Mouse (Mus musculus): ENCODE data around the gene Kif19a.
A peak's percentile ranks its signal among the peaks of the same experiment; 100 is the strongest.

Kif19a gene

DNA sequence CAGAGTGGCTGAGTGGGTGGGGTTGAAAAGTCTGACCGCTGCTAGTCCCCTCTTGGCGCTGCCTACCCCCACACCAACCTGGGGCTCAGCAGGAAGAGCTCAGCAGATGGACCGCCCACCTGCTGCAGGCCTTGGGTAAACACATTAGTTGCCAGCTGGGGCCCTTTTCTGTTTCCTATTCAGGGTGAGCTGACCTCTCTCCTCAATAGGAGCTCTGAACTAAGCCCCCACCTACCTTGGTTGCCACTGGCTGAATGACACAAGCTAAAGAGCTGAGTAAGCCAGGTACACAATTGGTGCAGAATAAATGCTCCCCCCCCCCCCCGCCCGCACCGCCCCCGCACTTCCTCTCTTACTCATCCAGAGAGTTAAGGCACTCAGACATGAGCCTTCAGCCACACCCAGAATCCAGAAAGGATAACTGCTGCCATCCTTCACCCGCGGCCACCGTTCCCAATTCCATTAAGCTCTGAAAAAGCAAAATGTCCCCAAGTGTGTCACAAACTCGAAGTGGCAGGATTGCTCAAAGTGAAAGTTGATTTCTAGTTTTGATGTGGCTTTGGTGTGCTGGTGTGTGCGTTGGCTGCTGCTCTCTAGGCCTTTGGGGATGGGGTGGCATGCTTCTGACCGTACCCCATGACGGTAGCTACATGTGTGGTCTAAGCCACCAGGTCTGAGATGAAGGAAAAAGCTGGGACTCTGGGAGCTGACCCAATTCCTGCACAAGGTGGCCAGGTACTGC is 42.7 kb downstream of the Kif19a start:
- peak; percentile 18 to 39 for DNase-seq (ENCODE audit: low spot score in 2 of 2)

DNA sequence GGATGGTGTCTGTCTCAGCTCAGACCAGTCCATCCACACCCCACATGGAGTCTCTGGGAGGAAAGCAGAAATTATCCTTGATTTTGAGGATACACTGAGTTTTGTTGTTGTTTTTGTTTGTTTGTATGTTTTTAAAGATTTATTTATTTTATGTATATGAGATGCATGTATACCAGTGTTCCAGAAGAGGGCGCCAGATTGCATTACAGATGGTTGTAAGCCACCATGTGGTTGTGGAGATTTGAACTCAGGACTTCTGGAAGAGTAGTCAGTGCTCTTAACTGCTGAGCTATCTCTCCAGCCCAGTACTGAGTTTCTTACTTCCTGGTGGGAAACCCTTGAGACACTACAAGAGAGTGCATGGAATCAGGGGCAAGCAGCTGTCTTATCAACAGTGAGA is 44.2 kb downstream of the Kif19a start:
- DNase-seq (ENCODE audit: low spot score in 2 of 2), result no peak

DNA sequence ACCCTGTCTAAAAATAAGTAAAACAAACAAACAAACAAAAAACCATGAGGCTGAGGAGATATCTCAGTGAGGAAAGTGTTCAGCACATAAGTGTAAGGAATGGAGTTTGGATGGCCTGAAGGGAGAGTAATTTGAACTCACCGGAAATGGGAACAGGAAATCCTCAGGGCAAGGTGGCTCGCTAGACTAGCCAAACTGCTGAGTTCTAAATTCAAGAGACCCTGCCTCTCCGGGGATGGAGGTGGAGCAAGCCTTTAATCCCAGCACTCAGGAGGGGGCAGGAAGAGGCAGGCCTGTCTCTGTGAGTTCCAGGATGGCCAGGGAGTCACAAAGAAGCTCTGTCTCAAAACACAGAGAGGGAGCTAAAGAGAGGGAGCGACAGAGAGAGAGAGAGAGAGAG is 45.2 kb downstream of the Kif19a start:
- no peak for DNase-seq (ENCODE audit: low spot score in 2 of 2)

DNA sequence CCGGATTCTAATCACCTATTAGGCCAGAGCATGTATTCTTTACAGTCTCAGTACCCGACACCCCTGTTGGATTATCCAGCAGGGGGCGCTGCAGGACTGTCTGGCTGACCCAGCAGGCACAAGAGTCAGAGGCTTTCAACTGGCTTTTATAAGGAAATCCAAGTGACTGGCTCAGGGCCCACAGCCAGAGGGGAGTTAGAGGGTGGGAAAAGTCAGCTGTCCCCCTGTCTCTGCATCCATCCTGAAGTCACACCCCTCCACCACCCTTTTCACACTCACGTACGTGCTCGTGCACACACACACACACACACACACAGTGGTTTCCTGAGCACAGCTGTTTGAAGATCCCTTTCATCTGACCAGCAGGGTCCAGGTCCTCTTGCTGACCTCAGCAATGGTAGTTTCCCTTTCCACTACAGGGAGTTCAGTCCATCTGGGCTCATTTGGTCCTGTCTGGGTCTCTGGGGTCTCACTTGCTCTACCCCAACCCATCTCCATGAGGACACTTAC is 47.6 kb downstream of the Kif19a start:
- peak; percentile 78 to 83 for DNase-seq (ENCODE audit: low spot score in 2 of 2)

DNA sequence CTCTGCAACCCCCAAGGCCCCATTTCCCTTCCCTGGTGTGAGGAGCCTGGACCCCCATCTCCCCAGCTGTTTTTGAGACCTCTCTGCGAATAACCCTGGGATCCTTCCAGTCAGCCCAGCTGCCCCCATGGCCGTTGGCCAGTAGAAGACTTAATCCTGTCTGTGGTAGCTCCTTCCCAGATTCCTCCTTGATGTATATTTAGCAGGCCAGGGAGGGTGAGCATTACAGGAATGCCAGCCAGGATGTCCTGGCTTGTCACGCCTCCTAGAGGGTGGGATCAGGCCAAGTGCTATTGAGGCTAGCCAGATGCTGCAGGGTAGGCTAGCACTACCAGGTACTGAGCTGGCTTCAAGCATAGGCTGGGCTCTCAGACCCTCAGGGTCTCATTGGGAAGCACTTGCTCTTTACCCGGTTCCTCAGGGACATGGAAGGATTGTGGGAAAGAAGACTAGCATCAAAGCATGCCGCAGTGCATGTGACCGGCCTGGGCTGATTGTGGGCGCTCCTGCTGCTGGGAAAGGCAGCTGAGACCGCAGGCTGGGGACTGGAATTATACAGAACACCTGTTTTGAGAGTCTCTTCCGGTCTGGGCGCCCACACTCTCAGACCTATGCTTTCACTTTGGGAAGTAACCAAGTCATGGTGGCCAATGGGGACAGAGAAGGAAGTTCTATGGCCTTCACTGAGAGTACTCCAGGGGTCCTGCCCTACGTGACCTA is 49.8 kb downstream of the Kif19a start:
- DNase-seq (ENCODE audit: low spot score in 2 of 2), result no peak

DNA sequence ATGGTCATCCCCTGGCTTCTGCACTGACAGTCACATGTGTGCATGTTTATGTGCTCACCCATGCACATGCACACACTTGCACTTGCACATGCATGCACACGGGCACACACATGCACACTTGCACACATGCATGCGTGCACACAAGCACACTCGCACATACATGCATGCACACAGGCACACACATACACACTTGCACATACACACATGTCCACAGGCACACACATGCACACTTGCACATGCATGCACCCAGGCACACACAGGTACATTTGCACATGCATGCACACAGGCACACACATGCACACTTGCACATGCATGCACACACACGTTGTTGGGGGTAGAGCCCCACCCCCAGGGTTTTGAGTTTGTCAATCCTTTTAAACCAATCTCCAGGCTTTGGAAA is 51.7 kb downstream of the Kif19a start:
- no peak for DNase-seq (ENCODE audit: low spot score in 2 of 2)

DNA sequence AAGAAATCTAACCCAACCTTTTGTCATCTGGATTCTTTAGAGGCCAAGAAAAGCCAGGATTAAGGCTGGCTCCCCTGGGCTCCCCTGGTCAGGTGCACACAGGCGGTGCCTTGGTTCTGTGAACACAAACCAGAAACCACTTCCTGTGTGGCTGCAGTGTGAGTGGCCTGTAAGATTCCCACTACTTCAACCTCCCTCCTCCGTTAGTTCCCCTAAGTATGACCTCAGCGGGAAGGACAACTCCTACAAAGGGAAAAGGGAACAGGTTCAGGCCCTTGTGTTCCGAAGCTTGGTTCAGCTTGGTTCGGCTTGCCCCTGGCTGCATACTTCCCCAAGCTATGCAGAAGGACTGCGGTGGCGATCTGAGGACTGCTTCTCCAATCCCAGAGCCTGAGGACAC is 53.0 kb downstream of the Kif19a start:
- peak; percentile 24 to 30 for DNase-seq (ENCODE audit: low spot score in 2 of 2)

DNA sequence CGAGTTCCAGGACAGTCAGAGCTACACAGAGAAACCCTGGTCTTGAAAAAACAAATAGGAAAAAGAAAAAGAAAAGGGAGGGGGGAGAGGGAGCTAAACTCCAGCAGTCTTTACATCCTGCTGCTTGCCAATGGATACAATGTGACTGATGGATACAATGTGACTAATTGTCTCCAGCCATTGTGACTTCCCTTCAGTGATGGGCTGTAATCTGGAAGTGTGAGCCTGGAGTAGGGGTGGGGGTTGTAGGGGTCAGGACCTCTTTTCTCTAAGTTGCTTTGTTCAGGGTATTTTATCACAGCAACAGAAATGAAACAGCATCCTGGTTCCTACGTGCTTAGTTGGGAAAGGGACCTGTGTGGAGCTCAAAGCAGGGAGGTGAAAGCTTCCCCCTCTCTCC is 53.9 kb downstream of the Kif19a start:
- DNase-seq (ENCODE audit: low spot score in 2 of 2), result no peak

DNA sequence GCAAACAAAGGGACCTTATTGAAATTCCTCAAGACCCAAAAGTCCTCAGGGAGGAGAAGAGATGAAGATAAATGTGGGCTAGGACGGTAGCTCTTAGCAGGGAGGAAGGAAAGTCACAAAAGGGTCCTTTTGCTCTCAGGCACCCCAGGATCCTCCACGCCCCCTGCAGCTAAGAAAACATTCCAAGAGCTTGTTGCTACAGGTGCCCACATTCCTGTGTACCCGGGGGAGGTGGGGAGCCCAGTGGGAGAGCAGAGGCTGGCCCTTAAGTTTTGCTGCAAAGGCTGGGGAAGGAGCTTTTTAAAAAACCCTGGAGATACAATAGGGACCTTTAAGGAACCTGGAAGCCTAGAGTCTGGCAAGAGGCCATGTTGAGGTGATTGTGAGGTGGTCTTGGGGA is 55.3 kb downstream of the Kif19a start:
- DNase-seq (ENCODE audit: low spot score in 2 of 2), result no peak

DNA sequence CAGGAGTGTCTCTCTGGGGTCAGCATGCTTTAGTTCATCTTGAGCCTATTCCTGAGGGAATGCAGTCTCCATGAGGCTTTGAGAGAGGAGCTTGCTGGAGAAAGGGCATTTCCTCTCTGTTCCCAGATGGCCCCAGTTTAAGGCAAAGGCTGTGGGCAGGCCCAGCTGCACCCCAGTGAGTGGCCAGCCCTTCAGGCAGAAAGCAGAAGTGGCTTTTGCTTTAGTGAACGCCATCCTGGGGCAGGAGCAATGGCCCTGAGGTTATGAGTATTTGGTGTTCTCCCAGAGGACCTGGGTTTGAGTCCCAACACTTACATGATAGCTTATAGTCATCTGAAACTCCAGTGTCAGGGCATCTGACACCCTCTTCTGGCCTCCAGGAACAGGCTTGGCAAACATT is 56.1 kb downstream of the Kif19a start:
- no peak for DNase-seq (ENCODE audit: low spot score in 2 of 2)

DNA sequence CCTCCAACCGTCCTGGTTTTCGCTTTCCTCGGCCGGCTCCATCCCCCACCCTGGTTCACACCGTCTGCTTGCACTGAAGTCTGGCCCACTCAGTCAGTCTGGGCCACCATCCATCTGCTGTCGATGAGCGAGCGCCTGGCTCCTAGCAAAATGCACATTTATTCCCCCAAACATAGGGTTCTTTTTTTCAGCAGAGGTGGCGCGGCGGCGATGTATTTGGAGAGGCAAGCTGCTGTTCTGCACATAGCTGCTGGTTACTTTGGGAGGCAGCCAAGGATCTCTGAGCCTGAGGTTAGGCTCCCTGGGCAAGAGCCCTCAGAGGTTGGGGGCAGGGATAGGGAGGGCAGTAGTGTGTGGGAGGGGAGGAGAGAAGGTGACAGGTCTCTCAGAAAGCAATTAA is 57.5 kb downstream of the Kif19a start:
- no peak for DNase-seq (ENCODE audit: low spot score in 2 of 2)

DNA sequence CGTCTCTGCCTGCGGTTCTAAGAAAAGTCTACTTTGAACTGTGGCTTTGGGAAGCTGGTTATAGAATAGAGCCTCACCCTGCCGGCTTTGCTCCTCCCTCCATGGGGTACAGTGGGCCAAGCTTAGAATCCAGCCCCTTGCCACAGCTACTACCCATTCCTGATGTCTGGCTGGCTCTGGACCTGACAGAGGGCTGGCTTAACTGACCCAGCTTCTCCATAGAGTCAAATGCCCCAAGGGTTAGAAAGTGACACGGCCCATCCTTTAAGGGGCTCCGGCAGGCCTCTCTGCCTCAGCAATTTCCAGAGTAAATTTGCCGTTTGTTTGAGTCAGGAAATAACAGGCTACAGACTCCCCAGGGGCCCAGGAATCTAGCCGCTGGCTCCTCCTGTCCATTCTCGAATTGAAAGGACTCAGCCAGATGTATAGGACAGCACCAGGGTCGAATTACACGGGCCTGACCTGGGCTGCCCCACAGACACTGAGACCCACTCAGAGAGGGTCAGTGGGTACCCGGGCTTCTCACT is 58.1 kb downstream of the Kif19a start:
- DNase-seq (ENCODE audit: low spot score in 2 of 2), result no peak

DNA sequence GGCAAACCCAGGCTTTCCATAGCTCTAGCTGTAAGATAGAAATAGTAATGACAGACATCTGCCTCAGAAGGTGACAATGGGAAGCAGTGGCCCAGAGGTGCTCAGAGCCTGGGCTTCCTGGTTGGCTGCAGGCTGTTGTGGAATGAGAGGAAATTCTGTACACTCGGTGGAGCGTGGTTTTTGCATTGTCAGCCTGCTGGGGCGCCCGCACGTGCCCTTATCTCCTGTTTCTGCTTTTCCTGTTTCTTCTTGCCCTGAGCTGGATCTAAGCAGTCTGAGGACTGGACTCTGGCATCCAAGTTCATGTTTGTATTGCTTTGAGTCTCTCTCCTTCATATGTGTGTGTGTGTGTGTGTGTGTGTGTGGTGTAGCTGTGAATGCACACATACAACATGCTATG is 61.5 kb downstream of the Kif19a start:
- DNase-seq (ENCODE audit: low spot score in 2 of 2), result no peak

DNA sequence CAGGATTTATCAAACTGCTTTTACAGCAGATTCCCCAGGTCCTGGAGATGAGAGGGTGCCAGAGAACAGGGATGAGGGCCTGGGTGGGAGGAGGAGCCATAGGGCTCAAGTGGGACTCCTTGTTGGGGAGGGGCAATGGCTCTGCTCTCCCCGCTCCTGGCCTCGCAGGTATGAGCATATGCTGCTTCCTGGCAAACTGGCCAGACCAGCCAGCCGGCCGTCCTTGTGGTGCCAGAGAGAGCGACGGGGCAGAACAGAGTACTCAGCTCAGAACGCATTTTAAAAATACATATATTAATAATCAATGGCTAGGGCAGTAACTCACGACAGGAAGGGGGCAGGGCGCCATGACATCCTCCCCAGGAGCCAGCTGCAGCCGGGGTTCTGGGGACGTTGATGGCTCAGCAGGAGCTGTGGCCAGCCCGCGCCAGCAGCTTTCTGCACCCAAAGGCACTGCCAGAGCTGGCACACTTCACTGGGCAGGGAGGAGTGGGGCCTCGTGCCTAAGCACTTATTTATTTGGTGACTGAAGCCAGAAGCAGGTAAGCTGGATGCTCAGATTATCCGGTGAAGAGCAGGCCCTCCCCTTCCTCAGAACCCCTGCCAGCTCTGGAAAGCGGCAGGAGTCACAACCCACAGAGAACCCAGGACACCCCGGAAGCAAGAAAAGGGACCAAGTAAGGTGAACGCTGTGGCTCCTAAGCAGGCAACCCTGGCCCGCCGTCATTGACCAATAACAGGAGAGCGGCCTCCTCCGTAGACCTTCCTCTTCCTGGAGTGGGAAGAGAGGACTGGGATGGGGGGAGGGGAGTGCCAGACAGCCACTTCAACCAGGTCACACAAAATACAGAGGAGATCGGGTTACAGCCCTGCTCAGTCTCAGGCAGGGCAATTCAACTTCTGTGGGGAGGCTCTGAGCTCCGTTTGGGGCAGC is 64.6 kb downstream of the Kif19a start:
- DNase-seq (ENCODE audit: low spot score in 2 of 2), result no peak

DNA sequence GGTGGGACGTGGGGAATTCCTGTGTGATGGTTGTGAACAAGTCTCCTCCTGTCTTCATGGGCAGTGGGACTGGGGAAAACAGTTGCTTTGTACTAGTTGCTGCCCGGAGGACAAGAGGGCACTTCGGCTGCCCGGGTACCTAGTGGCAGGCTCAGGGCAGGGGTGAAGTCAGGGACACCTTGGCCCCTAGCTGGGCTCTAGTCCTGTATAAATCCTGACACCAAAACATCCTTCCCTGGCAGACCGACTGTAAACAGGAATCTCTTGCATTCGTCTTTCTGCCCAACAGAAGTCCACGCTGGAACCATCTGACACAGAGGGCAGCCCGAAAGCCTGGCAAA is 65.2 kb downstream of the Kif19a start:
- DNase-seq (ENCODE audit: low spot score in 2 of 2), result no peak

DNA sequence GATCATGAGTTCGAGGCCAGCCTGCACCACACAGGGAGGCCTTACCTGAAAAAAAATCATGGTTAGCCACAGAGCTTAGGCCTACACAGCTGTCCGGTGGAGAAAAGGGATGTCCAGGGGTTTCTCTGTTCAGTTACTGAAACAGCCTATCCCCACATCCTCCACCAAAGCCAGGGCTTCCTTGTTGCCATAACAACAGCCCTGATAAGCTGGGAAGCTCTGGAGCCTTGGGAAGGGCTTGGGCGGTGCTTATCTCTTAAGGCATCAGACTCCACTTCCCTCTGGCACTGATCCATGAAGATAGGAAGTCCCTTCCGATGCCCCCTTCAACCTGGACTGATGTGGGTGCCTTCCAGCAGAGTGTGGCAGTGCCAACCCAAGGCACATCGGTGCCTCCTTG is 68.0 kb downstream of the Kif19a start:
- no peak for DNase-seq (ENCODE audit: low spot score in 2 of 2)

Data from spleen, postnatal 36 days (tissue).